Mouse (Mus musculus) myocyte (in vitro differentiated cells): Measurements from ENCODE around the gene Ankrd36.
A peak's percentile ranks its signal among the peaks of the same experiment; 100 is the strongest.

Experiments used
- CEBPB ChIP-seq: IDR thresholded peaks from 2 replicates; pipeline ENCODE4 v1.6.1; 2011; ENCODE audit warnings: mild to moderate bottlenecking, moderate library complexity; ENCODE audit not compliant: poor library complexity, insufficient read depth, severe bottlenecking
- E2F4 ChIP-seq: IDR thresholded peaks from one replicate; pipeline ENCODE4 v1.6.1; 2011; ENCODE audit warnings: mild to moderate bottlenecking, control low read depth, moderate library complexity; ENCODE audit not compliant: insufficient read depth
- MAX ChIP-seq: IDR thresholded peaks from one replicate; pipeline ENCODE4 v1.6.1; 2011; ENCODE audit warnings: low read depth, mild to moderate bottlenecking, control low read depth
- MYOG ChIP-seq, 3 experiments: IDR thresholded peaks; one replicate each; pipeline ENCODE4 v1.6.1; 2011; ENCODE audit warnings: control low read depth in 2 of 3, low read depth in 2 of 3, mild to moderate bottlenecking in 2 of 3; ENCODE audit not compliant: insufficient read length in 2 of 3, control insufficient read depth in 1 of 3, insufficient read depth in 1 of 3
- POLR2A ChIP-seq: IDR thresholded peaks from one replicate; pipeline ENCODE4 v1.6.1; 2011; ENCODE audit warnings: low read depth, mild to moderate bottlenecking, control low read depth, moderate library complexity; ENCODE audit not compliant: insufficient read length
- POLR2AphosphoS2 ChIP-seq: IDR thresholded peaks from one replicate; pipeline ENCODE4 v1.6.1; 2011; ENCODE audit warnings: low read depth, control low read depth; ENCODE audit not compliant: insufficient read length
- REST ChIP-seq: IDR thresholded peaks from one replicate; pipeline ENCODE4 v1.6.1; 2011; ENCODE audit warnings: mild to moderate bottlenecking, control low read depth, moderate library complexity; ENCODE audit not compliant: insufficient read depth, insufficient read length
- SRF ChIP-seq: IDR thresholded peaks from one replicate; pipeline ENCODE4 v1.6.1; 2011; ENCODE audit warnings: low read depth; ENCODE audit not compliant: control insufficient read depth, insufficient read length
- TCF12 ChIP-seq: IDR thresholded peaks from one replicate; pipeline ENCODE4 v1.6.1; 2011; ENCODE audit warnings: mild to moderate bottlenecking, control low read depth; ENCODE audit not compliant: poor library complexity, insufficient read depth, severe bottlenecking
- TCF3 ChIP-seq: IDR thresholded peaks from one replicate; pipeline ENCODE4 v1.6.1; 2011; ENCODE audit warnings: low read depth, control low read depth; ENCODE audit not compliant: insufficient read length
- USF1 ChIP-seq: IDR thresholded peaks from one replicate; pipeline ENCODE4 v1.6.1; 2011; ENCODE audit warnings: low read depth, mild to moderate bottlenecking, control low read depth, moderate library complexity

GRCm38 (mm10) chr11:5521266-5521515 lies 48.3 kb upstream of the Ankrd36 start:
- TF ChIP-seq POLR2AphosphoS2 (no peak), POLR2A (no peak), TCF12 (no peak), REST (no peak), TCF3 (no peak), CEBPB (no peak), E2F4 (no peak), USF1 (no peak), MAX (no peak), MYOG (IDR thresholded peaks at IDR 0.05; ENCODE audit: control insufficient read depth in 1 of 3, insufficient read depth in 1 of 3, insufficient read length in 2 of 3, low read depth in 2 of 3) (peak in 1 of 3 experiments; percentile 52), SRF (no peak)
